Mouse (Mus musculus): ENCODE measurements around the gene Lypla2.

- TF ChIP-seq EP300 (IDR thresholded peaks at IDR 0.05) (no peak), CTCF (IDR thresholded peaks at IDR 0.05) (no peak)
Measured at GRCm38 (mm10) chr4:135985769-135986168, 13.3 kb upstream of the Lypla2 start.
